10 mouse cellular contexts compared by ENCODE assay signal in genomic region chr11:63481676-63482310, GRCm38 (mm10).
"Had no signal": no experiment of that assay in that cellular context is flagged by ENCODE, and none has a peak within 500 bp of the region (broad histone marks: within the 10 kb centered on the region; RNA-seq: fewer than 3 reads in every experiment).

No protein-coding gene starts in this region.

- H3K27me3 ChIP-seq: limb, embryonic 15.5 days; midbrain, embryonic 12.5 days had no signal

- H3K27ac ChIP-seq: kidney, postnatal 0 days; limb, embryonic 15.5 days; liver, embryonic 14.5 days; midbrain, embryonic 12.5 days; stomach, postnatal 0 days had no signal

- H3K9me3 ChIP-seq: limb, embryonic 15.5 days had no signal

- H3K36me3 ChIP-seq: limb, embryonic 15.5 days; midbrain, embryonic 12.5 days had no signal

- H3K4me3 ChIP-seq: limb, embryonic 15.5 days; midbrain, embryonic 12.5 days had no signal

- H3K4me1 ChIP-seq: limb, embryonic 15.5 days had no signal

- DNase-seq: layer of hippocampus, adult 9-11 months; layer of hippocampus, postnatal 36 days; lung, adult 18-20 months; thymus, adult 2 months; thymus, postnatal 25 days had no signal

- H3K9ac ChIP-seq: limb, embryonic 15.5 days; liver, embryonic 14.5 days; midbrain, embryonic 12.5 days had no signal

- H3K4me2 ChIP-seq: limb, embryonic 15.5 days; midbrain, embryonic 12.5 days had no signal
